Mouse (Mus musculus) embryonic fibroblast, embryonic 13.5 days (primary cell): Measurements from ENCODE around the gene Ppp1cc.

ENCODE experiments used
- CTCF ChIP-seq: IDR thresholded peaks from 2 replicates; pipeline ENCODE4 v1.5.1; 2011; ENCODE audit warnings: mild to moderate bottlenecking, control low read depth, low read length, moderate library complexity, borderline replicate concordance; ENCODE audit not compliant: insufficient read depth
- POLR2A ChIP-seq: IDR thresholded peaks from 2 replicates; pipeline ENCODE4 v1.6.1; 2011; ENCODE audit warnings: low read depth, mild to moderate bottlenecking, control low read depth, low read length, moderate library complexity

DNA sequence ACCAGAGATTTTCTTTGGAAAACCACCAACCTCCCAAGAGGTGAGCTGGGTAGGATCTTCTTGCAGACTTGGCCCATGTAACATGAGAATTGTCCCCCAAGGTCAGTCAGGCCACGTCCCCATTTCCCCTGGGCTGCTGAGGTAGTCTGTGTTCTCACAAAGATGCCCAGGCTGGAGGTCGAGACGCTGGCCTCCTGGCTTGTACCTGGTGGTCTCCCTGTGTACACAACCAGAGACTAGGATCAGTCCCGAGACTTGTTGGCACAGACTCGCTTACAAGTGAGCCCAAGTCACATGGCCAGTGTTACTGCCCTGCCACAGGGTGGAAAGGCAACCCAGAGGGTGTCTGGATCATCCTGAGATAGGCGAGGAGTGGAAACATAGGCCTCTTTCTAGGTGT lies 43.8 kb downstream of the Ppp1cc start:
- no peak for TF ChIP-seq CTCF
- no peak for TF ChIP-seq POLR2A
